Mouse (Mus musculus) embryonic stem cell, embryonic (primary cell): ENCODE results near the gene Olfr486.
"Not testable (repeated sequence)": the region's sequence is repeated elsewhere in the genome, so short reads cannot be mapped to it uniquely, and the experiment has no call there.

Experiments
- CTCF ChIA-PET, 4 experiments: fragments of 300-600 bp in 2 of 4; fragments of 350-600 bp in 2 of 4; sonication (Branson Sonifier 250); formaldehyde crosslinking; loops; one replicate each; lab custom pipeline; 2022; ENCODE audit warnings: inconsistent platforms in 2 of 4; lab: Charles Lee
- POLR2A ChIA-PET, 4 experiments: fragments of 300-600 bp in 2 of 4; fragments of 350-600 bp in 2 of 4; sonication (Branson Sonifier 250); formaldehyde crosslinking; loops; one replicate each; lab custom pipeline; 2022; ENCODE audit warnings: antibody characterized with exemption in 4 of 4, inconsistent platforms in 1 of 4; lab: Charles Lee

Olfr486 gene

DNA sequence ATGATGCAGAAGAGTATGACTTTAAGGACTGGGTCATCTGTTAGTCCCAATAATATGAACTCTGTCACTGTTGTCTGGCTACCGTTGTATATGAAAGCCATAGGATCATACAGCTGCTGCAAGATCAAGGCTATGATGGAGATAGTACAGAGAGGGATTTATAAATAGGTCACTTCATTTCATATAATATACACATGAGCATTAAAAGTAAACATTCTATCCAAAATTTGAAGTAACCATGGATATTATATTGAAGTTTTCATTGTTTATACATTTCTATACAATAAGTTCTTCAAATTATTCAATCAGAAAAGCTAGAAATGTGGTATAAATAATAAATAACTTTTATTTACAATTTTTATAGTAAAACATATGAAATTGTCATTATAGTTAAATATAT is at the start of gene Olfr486:
Olfr486 (minus strand) TSS at position 101 of the 400 bp plus-strand sequence.
- CTCF ChIA-PET: not testable (repeated sequence)
- POLR2A ChIA-PET: interaction anchor here in 1 of 4 experiments (0.7 kb wide), 1 partner anchor 626 kb away, joined by 5 read pairs; no protein-coding TSS in a partner anchor

- CTCF ChIA-PET, POLR2A ChIA-PET: not testable (repeated sequence)
Measured at GRCm38 (mm10) chr7:108214536-108214935, 42.0 kb upstream of the Olfr486 start, which contains the start of gene Olfr487. Olfr487 (minus strand) TSS chr7:108214636.

DNA sequence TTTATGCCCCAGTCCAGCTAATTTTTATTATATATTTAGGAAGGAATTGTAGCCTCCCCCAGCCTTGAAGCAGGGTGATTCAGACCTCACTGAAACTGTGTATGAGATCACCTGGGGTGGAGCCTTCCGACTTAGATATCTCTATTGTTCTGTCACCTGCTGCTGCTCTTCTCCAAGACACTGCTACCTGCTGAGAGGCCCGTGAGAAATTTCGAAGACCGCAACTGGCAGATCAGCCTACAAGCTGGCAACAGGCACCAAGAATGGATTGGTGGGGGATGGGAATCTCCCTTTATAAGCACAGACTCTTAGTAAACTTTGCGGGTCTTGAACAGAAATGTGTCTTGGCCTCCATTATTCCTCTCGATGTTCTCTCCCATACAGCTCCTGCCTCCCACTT is 24.4 kb upstream of the Olfr486 start:
- ChIA-PET CTCF (no interaction called here), POLR2A (interaction anchor here in 3 of 4 experiments (0.6 to 2.0 kb wide), 4 partner anchors 12 to 760 kb away, joined by 3 to 8 read pairs (median 6); no protein-coding TSS in a partner anchor)

DNA sequence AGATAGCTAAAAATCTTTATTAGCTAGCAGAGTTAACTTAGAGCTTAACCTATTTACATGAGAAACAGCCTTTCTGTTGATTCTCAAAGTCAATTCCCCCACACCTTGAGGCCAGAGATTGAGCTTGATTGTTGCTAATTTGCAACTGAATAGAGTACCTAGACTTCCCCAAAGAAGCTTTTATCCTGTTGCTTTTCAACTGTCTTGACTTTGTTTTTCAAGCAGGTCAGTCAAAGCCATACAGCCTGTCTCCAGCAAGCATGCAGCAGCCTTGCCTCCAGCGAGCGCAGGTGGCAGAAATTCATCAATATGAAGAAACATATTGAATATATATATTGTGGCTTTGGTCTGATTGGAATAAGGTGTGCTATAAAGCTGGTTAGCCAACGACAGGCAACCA is 23.8 kb upstream of the Olfr486 start:
- ChIA-PET CTCF (interaction anchor here in 1 of 4 experiments (0.6 kb wide), 1 partner anchor 114 kb away, joined by 3 read pairs; no protein-coding TSS in a partner anchor), POLR2A (interaction anchor here in 3 of 4 experiments (0.9 to 2.0 kb wide), 4 partner anchors 11 to 12 kb away, joined by 4 to 8 read pairs (median 6); no protein-coding TSS in a partner anchor)

GRCm38 (mm10) chr7:108192714-108193113 is 20.2 kb upstream of the Olfr486 start:
- ChIA-PET POLR2A (interaction anchor here in 1 of 4 experiments (0.7 kb wide), 1 partner anchor 72 kb away, joined by 3 read pairs; no protein-coding TSS in a partner anchor), CTCF (interaction anchor here in 1 of 4 experiments (0.5 kb wide), 1 partner anchor 356 kb away, joined by 12 read pairs; no protein-coding TSS in a partner anchor)

DNA sequence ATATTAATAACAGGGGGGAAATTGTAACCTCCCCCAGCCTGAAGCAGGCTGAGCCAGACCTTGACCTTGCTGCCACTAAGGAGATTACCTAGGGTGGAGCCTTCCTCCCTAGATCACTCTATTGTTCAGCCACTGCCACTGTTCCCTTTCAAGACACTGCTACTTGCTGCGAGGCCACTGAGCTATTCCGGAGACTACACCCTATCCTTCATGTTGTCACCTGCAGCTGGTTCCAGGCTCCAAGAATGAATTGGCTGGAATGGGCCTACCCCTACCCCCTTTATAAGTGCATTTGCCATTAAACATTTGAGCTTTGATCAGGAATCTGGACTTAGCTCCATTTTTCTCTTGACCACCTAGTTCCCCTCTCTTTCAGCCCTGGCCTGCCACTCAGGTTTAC is 18.7 kb upstream of the Olfr486 start:
- POLR2A ChIA-PET: not testable (repeated sequence)

GRCm38 (mm10) chr7:108185237-108185636 is 12.7 kb upstream of the Olfr486 start:
- CTCF ChIA-PET: not testable (repeated sequence)
- POLR2A ChIA-PET: interaction anchor here in 3 of 4 experiments (0.8 to 3.0 kb wide), 4 partner anchors 11 to 12 kb away, joined by 4 to 8 read pairs (median 6); no protein-coding TSS in a partner anchor

More for the DNA sequence above, 18.7 kb upstream of the Olfr486 start:
- CTCF ChIA-PET: not testable (repeated sequence)

DNA sequence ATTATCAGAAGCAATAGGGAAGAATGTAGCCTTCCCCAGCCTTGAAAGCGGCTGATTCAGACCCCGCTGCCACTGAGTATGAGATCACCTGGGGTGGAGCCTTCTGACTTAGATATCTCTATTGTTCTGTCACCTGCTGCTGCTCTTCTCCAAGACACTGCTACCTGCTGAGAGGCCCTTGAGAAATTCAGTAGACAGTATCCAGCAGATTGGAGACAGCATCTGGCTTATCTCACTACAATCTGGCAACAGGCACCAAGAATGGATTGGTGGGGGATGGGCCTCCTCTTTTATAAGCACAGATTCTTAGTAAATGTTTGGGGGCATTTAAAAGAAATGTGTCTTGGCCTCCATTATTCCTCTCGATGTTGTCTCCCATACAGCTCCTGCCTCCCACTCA is 11.9 kb upstream of the Olfr486 start:
- CTCF ChIA-PET: interaction anchor here in 1 of 4 experiments (0.7 kb wide), 1 partner anchor 782 kb away, joined by 15 read pairs; no protein-coding TSS in a partner anchor

DNA sequence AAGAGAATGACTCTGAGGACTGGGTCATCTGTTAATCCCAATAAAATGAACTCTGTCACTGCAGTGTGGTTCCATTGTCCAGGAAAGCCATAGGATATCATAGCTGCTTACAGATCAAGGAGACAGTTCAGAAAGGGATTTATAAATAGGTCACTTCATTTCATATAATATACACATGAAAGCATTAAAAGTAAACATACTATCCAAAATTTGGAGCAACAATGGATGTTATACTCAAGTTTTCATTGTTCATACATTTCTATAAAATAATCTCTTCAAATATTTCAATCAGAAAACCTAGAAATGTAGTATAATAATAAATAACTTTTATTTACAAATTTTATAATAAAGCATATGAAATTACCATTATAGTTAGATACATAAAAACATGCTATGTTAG is 12.8 kb downstream of the Olfr486 start, which contains the start of gene Olfr485:
Olfr485 (minus strand) TSS at position 101 of the 400 bp plus-strand sequence.
- CTCF ChIA-PET: no interaction called here
- POLR2A ChIA-PET: no interaction called here

More for the DNA sequence above, 11.9 kb upstream of the Olfr486 start:
- POLR2A ChIA-PET: interaction anchor here in 2 of 4 experiments (0.9 to 3.0 kb wide), 2 partner anchors 12 kb away, joined by 7 to 8 read pairs; no protein-coding TSS in a partner anchor

DNA sequence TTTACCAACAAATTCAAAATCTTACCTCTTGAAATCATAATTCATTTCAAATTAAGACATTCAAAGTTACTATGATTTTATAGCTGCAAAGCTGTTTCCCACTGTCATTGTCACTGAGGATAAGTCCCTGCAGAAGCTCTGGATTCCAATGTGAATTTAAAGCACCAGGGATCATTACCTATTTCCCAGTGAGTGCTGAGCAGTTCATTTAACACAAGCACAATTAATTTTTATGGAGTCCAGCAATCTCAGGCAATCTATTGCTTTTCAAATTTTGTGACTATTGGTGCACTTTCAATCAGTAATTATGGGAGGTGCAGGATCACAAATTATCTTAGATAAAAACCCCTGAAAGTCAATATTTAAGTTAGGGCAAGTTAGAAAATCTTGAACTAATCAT is 45.2 kb downstream of the Olfr486 start, which contains the start of gene Olfr484:
Olfr484 (minus strand) TSS at position 101 of the 400 bp plus-strand sequence.
- CTCF ChIA-PET: no interaction called here

More for the DNA sequence above, 45.2 kb downstream of the Olfr486 start, which contains the start of gene Olfr484:
- POLR2A ChIA-PET: no interaction called here
